Mouse (Mus musculus): ENCODE data around the gene Nif3l1. TPM values are rescaled to one million over a fixed set of nuclear protein-coding genes. Genes with fewer than 3 reads are reported as not detected.

Gene Nif3l1
- total and polyA plus RNA-seq, 2 experiments from 2014 or later = 28.7 to 39.1 TPM

- no peak overlapping the region for H3K4me2 ChIP-seq (ENCODE audit: low read depth, low read length, poor library complexity, severe bottlenecking)
- H3K27me3 ChIP-seq (ENCODE audit: insufficient read depth, low read length) = no peaks in the 10 kb centered on the region
- TF ChIP-seq CTCF (IDR thresholded peaks at IDR 0.05) = no peak
- ATAC-seq (ENCODE audit: low FRiP score) (no peak), DNase-seq (ENCODE audit: low spot score) (no peak)
- no peak overlapping the region for H3K9ac ChIP-seq (replicated peaks; ENCODE audit: low read length, poor library complexity, severe bottlenecking)
- H3K27ac ChIP-seq (ENCODE audit: low read depth, low read length) = no peak overlapping the region
- H3K4me1 ChIP-seq (ENCODE audit: insufficient read depth, low read length) = no peaks in the 10 kb centered on the region
- no peak overlapping the region for H3K4me3 ChIP-seq (ENCODE audit: low read depth, low read length)
- no peaks in the 10 kb centered on the region for H3K9me3 ChIP-seq (ENCODE audit: low read length)
- WGBS = 93% methylated on average over 4 of the region's 4 CpGs
- peaks cover 51% of the 10 kb centered on the region for H3K36me3 ChIP-seq (ENCODE audit: insufficient read depth, low read length)
Observed at GRCm38 (mm10) chr1:58482647-58483046, 37.7 kb downstream of the Nif3l1 start.

- no peak overlapping the region for H3K27ac ChIP-seq (ENCODE audit: low read depth, low read length)
- H3K4me3 ChIP-seq (ENCODE audit: low read depth, low read length) = no peak overlapping the region
- no peaks in the 10 kb centered on the region for H3K27me3 ChIP-seq (ENCODE audit: insufficient read depth, low read length)
- TF ChIP-seq CTCF (IDR thresholded peaks at IDR 0.05) = no peak
- H3K4me1 ChIP-seq (ENCODE audit: insufficient read depth, low read length) = no peaks in the 10 kb centered on the region
- WGBS = 93% methylated on average over 6 of the region's 6 CpGs
- peaks cover 45% of the 10 kb centered on the region for H3K36me3 ChIP-seq (ENCODE audit: insufficient read depth, low read length)
- no peaks in the 10 kb centered on the region for H3K9me3 ChIP-seq (ENCODE audit: low read length)
- no peak for DNase-seq (ENCODE audit: low spot score)
- no peak for ATAC-seq (ENCODE audit: low FRiP score)
- H3K4me2 ChIP-seq (ENCODE audit: low read depth, low read length, poor library complexity, severe bottlenecking) = no peak overlapping the region
- H3K9ac ChIP-seq (replicated peaks; ENCODE audit: low read length, poor library complexity, severe bottlenecking) = no peak overlapping the region
Observed at GRCm38 (mm10) chr1:58495603-58496002, 50.7 kb downstream of the Nif3l1 start.

DNA sequence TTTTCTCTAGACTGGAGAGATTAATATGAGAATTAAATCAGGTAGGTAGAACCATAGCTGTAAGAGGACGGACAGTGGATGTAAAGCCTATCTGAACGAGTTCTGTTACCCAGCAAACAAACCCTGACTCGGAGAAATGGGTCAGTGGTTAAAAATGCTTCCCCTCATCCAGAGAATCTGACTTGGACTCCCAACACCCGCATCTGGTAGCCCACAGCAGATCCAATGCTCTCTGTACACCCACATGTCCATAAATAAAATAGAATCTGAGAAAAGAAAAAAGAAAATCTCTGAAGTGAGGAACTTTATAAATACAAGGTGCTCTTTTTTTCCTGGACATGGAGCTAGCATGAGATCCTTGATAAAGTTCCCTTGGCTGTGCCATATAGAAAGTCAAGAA lies 52.7 kb downstream of the Nif3l1 start:
- no peak for DNase-seq (ENCODE audit: low spot score)
- no peaks in the 10 kb centered on the region for H3K27me3 ChIP-seq (ENCODE audit: insufficient read depth, low read length)
- no peaks in the 10 kb centered on the region for H3K9me3 ChIP-seq (ENCODE audit: low read length)
- no peak for TF ChIP-seq CTCF (IDR thresholded peaks at IDR 0.05)
- no peak overlapping the region for H3K4me2 ChIP-seq (ENCODE audit: low read depth, low read length, poor library complexity, severe bottlenecking)
- peaks cover 40% of the 10 kb centered on the region for H3K36me3 ChIP-seq (ENCODE audit: insufficient read depth, low read length)
- 96% methylated on average over 4 of the region's 4 CpGs for WGBS
- H3K27ac ChIP-seq (ENCODE audit: low read depth, low read length) = no peak overlapping the region
- H3K4me3 ChIP-seq (ENCODE audit: low read depth, low read length) = no peak overlapping the region
- no peaks in the 10 kb centered on the region for H3K4me1 ChIP-seq (ENCODE audit: insufficient read depth, low read length)
- H3K9ac ChIP-seq (replicated peaks; ENCODE audit: low read length, poor library complexity, severe bottlenecking) = no peak overlapping the region
- no peak for ATAC-seq (ENCODE audit: low FRiP score)

DNA sequence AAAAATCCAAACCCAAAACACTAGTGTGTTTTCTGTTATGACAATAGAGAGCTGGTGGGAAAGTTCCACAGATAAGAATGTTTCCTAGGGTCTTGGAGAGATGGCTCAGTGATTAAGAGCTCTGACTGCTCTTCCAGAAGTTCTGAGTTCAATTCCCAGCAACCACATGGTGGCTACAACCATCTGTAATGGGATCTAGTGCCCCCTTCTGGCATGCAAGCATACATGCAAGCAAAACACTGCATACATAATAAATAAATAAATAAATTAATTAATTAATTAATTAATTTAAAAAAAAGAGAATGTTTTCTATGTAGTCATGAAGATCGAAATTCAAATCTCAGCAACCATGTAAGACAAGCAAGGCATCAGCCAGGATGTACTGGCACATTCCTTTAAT lies 53.8 kb downstream of the Nif3l1 start:
- Histone ChIP-seq H3K9me3 (ENCODE audit: low read length) (no peaks in the 10 kb centered on the region), H3K4me2 (ENCODE audit: low read depth, low read length, poor library complexity, severe bottlenecking) (no peak overlapping the region), H3K27me3 (ENCODE audit: insufficient read depth, low read length) (no peaks in the 10 kb centered on the region), H3K4me3 (ENCODE audit: low read depth, low read length) (no peak overlapping the region), H3K27ac (ENCODE audit: low read depth, low read length) (no peak overlapping the region), H3K9ac (replicated peaks; ENCODE audit: low read length, poor library complexity, severe bottlenecking) (no peak overlapping the region), H3K4me1 (ENCODE audit: insufficient read depth, low read length) (peaks cover 9% of the 10 kb centered on the region; the same call in 1 of the 2 replicates), H3K36me3 (ENCODE audit: insufficient read depth, low read length) (peaks cover 35% of the 10 kb centered on the region)
- peak; percentile 35 for TF ChIP-seq CTCF (IDR thresholded peaks at IDR 0.05)
- DNase-seq (ENCODE audit: low spot score) (no peak), ATAC-seq (ENCODE audit: low FRiP score) (no peak)
- 95% methylated on average over 1 of the region's 1 CpGs for WGBS

DNA sequence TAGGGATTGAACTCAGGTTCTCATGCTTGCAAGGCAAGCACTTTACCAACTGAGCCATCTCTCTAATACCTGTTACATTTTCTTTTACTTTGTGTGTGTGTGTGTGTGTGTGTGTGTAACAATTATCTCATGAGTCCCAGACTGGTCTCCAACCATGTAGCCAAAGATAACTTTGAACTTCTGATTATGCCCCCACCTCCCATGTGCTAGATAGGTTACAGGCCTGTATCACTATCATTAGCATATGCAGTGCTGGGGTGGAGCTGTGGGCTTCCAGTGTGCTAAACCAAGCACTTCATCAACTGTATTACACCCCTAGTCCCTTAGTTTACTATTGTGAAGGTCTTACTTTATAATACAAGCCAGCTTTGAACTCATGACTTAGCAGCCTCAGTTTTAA lies 58.2 kb downstream of the Nif3l1 start:
- peaks cover 11% of the 10 kb centered on the region; the same call in 1 of the 2 replicates for H3K4me1 ChIP-seq (ENCODE audit: insufficient read depth, low read length)
- no peaks in the 10 kb centered on the region for H3K27me3 ChIP-seq (ENCODE audit: insufficient read depth, low read length)
- H3K9ac ChIP-seq (replicated peaks; ENCODE audit: low read length, poor library complexity, severe bottlenecking) = no peak overlapping the region
- TF ChIP-seq CTCF (IDR thresholded peaks at IDR 0.05) = no peak
- no peak overlapping the region for H3K27ac ChIP-seq (ENCODE audit: low read depth, low read length)
- peaks cover 12% of the 10 kb centered on the region for H3K36me3 ChIP-seq (ENCODE audit: insufficient read depth, low read length)
- H3K4me2 ChIP-seq (ENCODE audit: low read depth, low read length, poor library complexity, severe bottlenecking) = peak overlapping the region; percentile 74; the same call in 1 of the 2 replicates
- no peak overlapping the region for H3K4me3 ChIP-seq (ENCODE audit: low read depth, low read length)
- no peak for ATAC-seq (ENCODE audit: low FRiP score)
- H3K9me3 ChIP-seq (ENCODE audit: low read length) = peaks cover 7% of the 10 kb centered on the region; the same call in 1 of the 2 replicates
- DNase-seq (ENCODE audit: low spot score) = no peak

- Histone ChIP-seq H3K9ac (replicated peaks; ENCODE audit: low read length, poor library complexity, severe bottlenecking) (peak overlapping the region; percentile 91), H3K4me3 (ENCODE audit: low read depth, low read length) (peak overlapping the region; percentile 99), H3K9me3 (ENCODE audit: low read length) (peaks cover 7% of the 10 kb centered on the region; the same call in 1 of the 2 replicates), H3K4me2 (ENCODE audit: low read depth, low read length, poor library complexity, severe bottlenecking) (peak overlapping the region; percentile 74), H3K27me3 (ENCODE audit: insufficient read depth, low read length) (no peaks in the 10 kb centered on the region), H3K36me3 (ENCODE audit: insufficient read depth, low read length) (peaks cover 12% of the 10 kb centered on the region), H3K27ac (ENCODE audit: low read depth, low read length) (peak overlapping the region; percentile 87; the same call in 1 of the 2 replicates), H3K4me1 (ENCODE audit: insufficient read depth, low read length) (peaks cover 11% of the 10 kb centered on the region; the same call in 1 of the 2 replicates)
- TF ChIP-seq CTCF (IDR thresholded peaks at IDR 0.05) = no peak
- DNase-seq (ENCODE audit: low spot score) (no peak), ATAC-seq (ENCODE audit: low FRiP score) (0 out of 2 replicates have a peak, but pooled peaks have one; percentile 0)
- 31% methylated on average over 9 of the region's 9 CpGs for WGBS
Observed at GRCm38 (mm10) chr1:58503793-58504370, 58.9 kb downstream of the Nif3l1 start.
